Mouse (Mus musculus) B cell, adult 2 months (primary cell): Measurements from ENCODE around the gene Acy3.

Experiments used
- DNase-seq, 2 experiments: peaks; one replicate each; pipeline ENCODE4 v3.0.0; 2022

Acy3 gene

GRCm38 (mm10) chr19:3975866-3976265, 10.5 kb upstream of the Acy3 start:
- no peak for DNase-seq

- DNase-seq, result peak; percentile 87 to 89
Observed at GRCm38 (mm10) chr19:3980309-3980708, 6.1 kb upstream of the Acy3 start.

GRCm38 (mm10) chr19:3980917-3981316, 5.5 kb upstream of the Acy3 start:
- no peak for DNase-seq

- no peak for DNase-seq
Observed at GRCm38 (mm10) chr19:3983527-3984200, 2.7 kb upstream of the Acy3 start.

- DNase-seq, result no peak
Observed at GRCm38 (mm10) chr19:3985261-3985681, 1.1 kb upstream of the Acy3 start.

- DNase-seq, result no peak
Observed at GRCm38 (mm10) chr19:3988066-3988465, 1.7 kb downstream of the Acy3 start.

- no peak for DNase-seq
Observed at GRCm38 (mm10) chr19:3988750-3989149, 2.4 kb downstream of the Acy3 start.

GRCm38 (mm10) chr19:3990804-3991203, 4.4 kb downstream of the Acy3 start:
- no peak for DNase-seq

GRCm38 (mm10) chr19:3991562-3991961, 5.2 kb downstream of the Acy3 start:
- no peak for DNase-seq

GRCm38 (mm10) chr19:3991966-3992365, 5.6 kb downstream of the Acy3 start:
- DNase-seq, result no peak

- DNase-seq, result no peak
Observed at GRCm38 (mm10) chr19:3992416-3992815, 6.0 kb downstream of the Acy3 start, which contains the start of gene Tbx10. Gene Tbx10, plus strand, starts transcription at chr19:3992752.

GRCm38 (mm10) chr19:3994932-3995331, 8.6 kb downstream of the Acy3 start:
- no peak for DNase-seq

- no peak for DNase-seq
Observed at GRCm38 (mm10) chr19:3995505-3995904, 9.1 kb downstream of the Acy3 start.

- DNase-seq, result no peak
Observed at GRCm38 (mm10) chr19:3996106-3996505, 9.7 kb downstream of the Acy3 start.

- DNase-seq, result no peak
Observed at GRCm38 (mm10) chr19:3996747-3997146, 10.4 kb downstream of the Acy3 start.

GRCm38 (mm10) chr19:3997231-3997630, 10.9 kb downstream of the Acy3 start:
- DNase-seq, result no peak

- no peak for DNase-seq
Observed at GRCm38 (mm10) chr19:3998335-3998734, 12.0 kb downstream of the Acy3 start.

- no peak for DNase-seq
Observed at GRCm38 (mm10) chr19:3999121-3999730, 12.9 kb downstream of the Acy3 start.

GRCm38 (mm10) chr19:4000119-4000900, 13.9 kb downstream of the Acy3 start, which contains the start of the genes Nudt8 and Gm49405:
Gene Nudt8, plus strand, starts transcription at chr19:4000580.
Gene Gm49405, plus strand, starts transcription at chr19:4000626.
- DNase-seq, result peak; percentile 95 to 96

GRCm38 (mm10) chr19:4000949-4001525, 14.7 kb downstream of the Acy3 start:
- no peak for DNase-seq

- no peak for DNase-seq
Observed at GRCm38 (mm10) chr19:4001752-4002151, 15.4 kb downstream of the Acy3 start.

- DNase-seq, result no peak
Observed at GRCm38 (mm10) chr19:4003112-4003511, 16.7 kb downstream of the Acy3 start, which contains the start of gene Doc2g. Gene Doc2g, plus strand, starts transcription at chr19:4003313.

GRCm38 (mm10) chr19:4003641-4004040, 17.3 kb downstream of the Acy3 start:
- no peak for DNase-seq
